Mouse (Mus musculus): Measurements from ENCODE around the gene Vwa7.
"Not testable (repeated sequence)": the region's sequence is repeated elsewhere in the genome, so short reads cannot be mapped to it uniquely, and the experiment has no call there.

Gene Vwa7

DNA sequence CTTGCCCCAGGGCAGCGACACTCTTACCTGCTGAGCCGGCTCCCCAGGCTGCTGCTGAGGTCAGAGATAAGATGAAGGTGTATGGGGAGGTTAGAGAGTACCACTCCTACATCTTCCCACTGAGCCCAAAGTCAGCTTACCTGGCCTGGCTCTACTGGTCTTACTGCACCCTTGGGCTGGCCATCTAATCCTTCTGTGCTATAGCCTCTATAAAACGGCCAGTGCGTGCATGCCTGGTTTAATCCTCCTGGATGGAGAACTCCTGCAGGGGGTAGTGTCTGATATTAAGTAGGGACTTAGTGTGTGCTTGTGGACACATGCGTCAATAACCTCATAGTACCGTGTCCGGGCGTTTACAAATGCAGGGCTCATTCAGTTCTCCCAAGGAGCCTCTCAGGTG, 4.2 kb downstream of the Vwa7 start:
- intact Hi-C loops (cut with DNase I), result loop anchor here (5.0 to 10.0 kb wide), 3 partner anchors 42 to 214 kb away; partner anchors contain the start of genes Atp6v1g2, Ly6g5c and Nfkbil1

DNA sequence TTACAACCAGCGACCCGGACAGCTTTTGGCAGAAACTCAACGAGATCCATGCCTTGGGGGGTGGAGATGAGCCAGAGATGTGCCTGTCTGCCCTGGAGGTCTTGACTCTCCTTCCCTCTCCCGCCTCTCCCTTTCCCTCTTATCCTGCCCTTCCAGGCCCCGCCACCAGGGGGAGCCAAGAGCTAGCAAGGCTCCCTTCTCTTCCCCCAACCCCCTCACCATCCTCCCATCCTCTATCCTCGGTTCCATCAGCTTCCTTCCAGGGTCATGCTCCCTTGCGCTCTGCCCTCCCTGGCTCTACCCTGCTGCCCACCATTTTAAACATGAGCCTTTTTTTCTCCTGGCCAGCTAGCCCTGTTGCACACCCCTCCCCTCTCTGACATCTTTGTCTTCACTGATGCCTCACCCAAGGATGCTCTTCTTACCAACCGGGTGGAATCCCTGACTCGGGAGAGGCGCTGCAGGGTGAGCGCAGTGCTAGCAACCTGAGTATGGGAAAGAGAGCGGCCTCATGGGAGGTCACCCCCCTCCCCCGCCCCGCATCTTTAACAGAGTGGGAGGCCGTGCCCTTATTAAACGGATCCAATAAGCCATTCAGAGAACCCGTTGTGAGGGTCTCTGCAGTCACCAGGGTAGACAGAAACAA, 4.9 kb downstream of the Vwa7 start:
- intact Hi-C loops (cut with DNase I), result loop anchor here (5.0 to 10.0 kb wide), 3 partner anchors 41 to 214 kb away; partner anchors contain the start of genes Atp6v1g2, Ly6g5c and Nfkbil1

- intact Hi-C loops (cut with DNase I), result loop anchor here (5.0 to 10.0 kb wide), 3 partner anchors 40 to 213 kb away; partner anchors contain the start of genes Atp6v1g2, Ly6g5c and Nfkbil1
Measured at GRCm38 (mm10) chr17:35021842-35022477, 5.6 kb downstream of the Vwa7 start.

- intact Hi-C loops (cut with DNase I), result loop anchor here (5.0 to 10.0 kb wide), 3 partner anchors 40 to 212 kb away; partner anchors contain the start of genes Atp6v1g2, Ly6g5c and Nfkbil1
Measured at GRCm38 (mm10) chr17:35022541-35023060, 6.2 kb downstream of the Vwa7 start.

DNA sequence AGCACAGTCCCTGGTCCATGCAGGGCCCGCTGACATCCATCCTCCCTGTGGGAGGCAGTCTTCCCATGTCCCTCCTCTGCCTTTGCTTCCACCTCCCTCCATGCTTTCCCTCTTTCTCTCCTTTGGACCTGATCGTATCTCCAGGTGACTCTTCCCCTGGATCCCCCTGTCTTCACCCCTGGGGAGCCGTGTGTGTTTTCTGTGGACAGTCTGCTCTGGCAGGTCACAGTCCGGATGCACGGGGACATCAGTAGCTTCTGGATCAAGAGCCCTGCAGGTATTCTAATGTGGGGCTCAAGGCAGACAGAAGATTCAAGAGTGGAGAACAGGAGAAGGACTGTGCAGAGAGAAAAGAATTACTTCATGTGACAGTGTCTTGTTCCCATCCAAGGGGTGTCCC, 6.8 kb downstream of the Vwa7 start:
- intact Hi-C loops (cut with DNase I), result loop anchor here (5.0 to 10.0 kb wide), 3 partner anchors 39 to 212 kb away; partner anchors contain the start of genes Atp6v1g2, Ly6g5c and Nfkbil1

- intact Hi-C loops (cut with DNase I), result loop anchor here (5.0 to 10.0 kb wide), 3 partner anchors 39 to 211 kb away; partner anchors contain the start of genes Atp6v1g2, Ly6g5c and Nfkbil1
Measured at GRCm38 (mm10) chr17:35023756-35024155, 7.4 kb downstream of the Vwa7 start.

DNA sequence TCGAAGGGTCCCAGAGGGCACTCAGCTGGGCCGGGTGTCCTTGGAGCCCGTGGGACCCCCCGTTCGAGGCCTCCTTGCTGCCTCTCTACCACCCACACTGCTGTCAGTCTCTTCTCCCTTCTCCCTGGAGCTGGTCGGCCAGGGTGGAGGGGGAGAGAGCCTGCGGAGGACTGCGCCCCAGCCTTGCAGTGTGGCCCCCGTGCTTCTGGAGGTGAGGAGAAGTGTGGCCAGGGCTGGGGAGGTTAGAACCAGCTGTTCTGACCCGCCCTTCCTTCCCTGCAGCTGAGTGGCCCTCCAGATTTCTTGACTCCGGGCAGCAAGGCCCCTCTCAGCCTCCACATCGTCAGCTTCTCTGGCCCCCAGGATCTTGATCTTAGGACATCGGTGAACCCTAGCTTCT, 7.9 kb downstream of the Vwa7 start:
- intact Hi-C loops (cut with DNase I), result loop anchor here (5.0 to 10.0 kb wide), 3 partner anchors 38 to 211 kb away; partner anchors contain the start of genes Atp6v1g2, Ly6g5c and Nfkbil1

- intact Hi-C loops (cut with DNase I), result loop anchor here (5.0 to 10.0 kb wide), 3 partner anchors 37 to 210 kb away; partner anchors contain the start of genes Atp6v1g2, Ly6g5c and Nfkbil1
Measured at GRCm38 (mm10) chr17:35024691-35025488, 8.5 kb downstream of the Vwa7 start.

GRCm38 (mm10) chr17:35026206-35026605, 9.8 kb downstream of the Vwa7 start:
- intact Hi-C loops (cut with DNase I), result loop anchor here (10.0 kb wide), 1 partner anchor 209 kb away; the partner anchor contains the start of genes Atp6v1g2 and Nfkbil1

DNA sequence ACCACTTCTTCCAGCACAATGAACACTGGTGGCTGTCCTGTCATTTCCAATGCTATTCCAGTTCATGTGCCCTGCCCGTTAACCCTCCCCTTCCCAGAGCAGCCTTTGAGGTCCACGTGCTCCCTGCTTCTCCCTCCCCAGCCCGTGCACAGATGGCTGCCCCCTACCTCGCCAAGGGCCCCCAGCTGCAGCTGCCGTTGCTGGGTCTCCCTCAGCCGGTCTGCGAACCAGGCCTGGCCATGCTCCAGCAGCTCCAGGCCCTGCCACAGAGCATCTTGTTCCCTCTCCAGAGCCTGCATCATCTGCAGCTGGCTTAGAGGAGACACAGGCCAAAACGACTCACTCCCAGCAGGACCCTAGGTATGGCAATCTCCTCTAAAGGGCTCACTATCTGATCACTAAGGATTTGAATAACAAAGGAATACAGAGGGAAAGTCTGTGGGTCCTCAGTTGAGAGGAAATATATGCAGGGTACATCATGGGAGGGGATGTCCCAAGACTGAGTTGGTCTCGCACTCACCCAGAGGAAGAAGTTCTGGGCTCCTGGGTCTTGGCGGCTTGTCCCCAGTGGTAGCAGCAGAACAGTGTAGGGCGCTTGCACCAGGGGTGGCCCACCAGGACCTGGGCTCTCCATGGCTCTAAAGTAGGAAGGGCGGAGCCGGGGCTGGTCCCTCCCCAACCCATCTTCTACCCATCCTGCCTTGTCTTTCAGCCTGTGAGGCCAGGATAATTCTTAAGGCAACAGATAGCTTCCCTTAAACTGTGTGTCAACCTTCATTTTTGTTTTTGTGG, 11.1 kb downstream of the Vwa7 start, which contains the start of gene Sapcd1:
Gene Sapcd1, minus strand, starts transcription at position 740 of the 792 bp plus-strand sequence.
- intact Hi-C loops (cut with DNase I), result loop anchor here (10.0 kb wide), 1 partner anchor 207 kb away; the partner anchor contains the start of genes Atp6v1g2 and Nfkbil1

DNA sequence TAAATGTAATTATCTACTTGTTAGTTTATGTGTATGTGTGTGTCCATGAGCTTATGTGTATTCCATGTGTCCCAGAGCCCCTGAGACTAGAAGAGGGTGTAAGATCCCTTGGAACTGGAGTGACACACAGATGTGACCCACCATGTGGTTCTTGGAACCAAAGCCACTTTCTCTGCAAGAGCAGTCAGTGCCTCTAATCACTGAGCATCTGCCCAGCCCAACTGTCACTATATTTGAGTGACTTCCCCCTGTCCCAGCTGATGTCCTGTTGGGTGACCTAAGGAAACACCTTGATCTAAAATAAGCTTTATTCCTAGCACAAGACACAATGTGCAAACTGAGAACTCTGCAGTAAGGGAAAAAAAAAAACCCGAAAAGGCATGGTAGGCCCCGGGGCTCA, 11.9 kb downstream of the Vwa7 start:
- intact Hi-C loops (cut with DNase I), result loop anchor here (10.0 kb wide), 1 partner anchor 206 kb away; the partner anchor contains the start of genes Atp6v1g2 and Nfkbil1

DNA sequence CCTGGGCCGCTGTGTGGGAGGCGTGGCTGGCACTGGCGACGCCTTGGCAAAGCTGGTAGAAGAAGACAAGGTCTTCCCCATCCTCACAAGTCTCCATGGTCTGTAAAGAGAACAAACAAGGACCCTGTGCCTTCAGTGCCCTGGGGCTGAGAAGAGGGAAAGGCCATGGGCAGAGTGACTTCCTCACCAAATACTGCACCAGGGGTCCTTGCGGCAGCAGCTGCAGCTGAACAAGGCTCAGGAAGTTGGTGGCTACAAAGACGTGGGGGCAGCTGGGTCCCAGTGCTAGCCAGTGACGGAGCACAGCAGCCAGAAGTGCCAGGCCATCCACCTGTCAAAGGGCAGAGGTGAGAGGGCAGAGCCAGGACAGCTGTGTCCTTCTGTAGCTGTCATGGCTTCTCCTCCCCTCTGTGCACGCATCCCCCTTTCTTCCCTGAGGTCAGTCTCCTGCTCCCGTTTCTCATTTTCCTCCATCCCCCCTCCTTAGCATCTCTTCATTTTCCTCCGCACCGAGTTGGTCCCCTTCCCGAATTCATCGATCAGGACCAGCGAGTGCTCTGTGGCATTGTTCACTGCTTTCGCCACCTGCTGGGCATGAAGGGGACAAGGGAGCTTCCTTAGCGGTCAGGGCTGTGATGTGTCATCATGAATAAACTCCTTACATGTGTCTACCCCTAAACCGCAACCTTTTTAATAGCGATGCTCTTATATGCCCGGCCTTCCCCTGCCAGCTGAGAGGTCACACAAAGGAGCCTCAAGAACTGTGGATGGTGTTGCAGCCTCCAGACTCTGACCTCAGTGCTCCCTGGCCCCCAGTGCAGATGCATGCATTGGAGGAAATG, 13.5 kb downstream of the Vwa7 start:
- intact Hi-C loops (cut with DNase I), result loop anchor here (10.0 kb wide), 1 partner anchor 205 kb away; the partner anchor contains the start of genes Atp6v1g2 and Nfkbil1

GRCm38 (mm10) chr17:35031272-35031671, 14.9 kb downstream of the Vwa7 start:
- intact Hi-C loops (cut with DNase I), result no loop called here

DNA sequence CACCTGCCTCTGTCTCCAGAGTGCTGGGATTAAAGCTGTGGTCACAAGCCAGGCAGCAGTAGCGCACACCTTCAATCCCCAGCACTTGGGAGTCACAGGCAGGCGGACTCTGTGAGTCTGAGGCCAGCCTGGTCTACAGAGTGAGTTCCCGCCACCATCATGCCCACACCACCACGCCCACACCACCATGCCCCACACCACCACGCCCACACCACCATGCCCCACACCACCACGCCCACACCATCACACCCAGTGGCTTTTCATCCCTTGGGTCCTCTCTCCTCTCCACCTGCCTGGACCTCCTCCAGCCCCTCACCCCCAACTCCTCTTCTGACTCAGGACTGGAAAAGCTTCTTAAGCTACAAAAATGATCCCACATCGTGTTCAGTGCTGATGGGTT, 15.5 kb downstream of the Vwa7 start:
- intact Hi-C loops (cut with DNase I), result no loop called here

DNA sequence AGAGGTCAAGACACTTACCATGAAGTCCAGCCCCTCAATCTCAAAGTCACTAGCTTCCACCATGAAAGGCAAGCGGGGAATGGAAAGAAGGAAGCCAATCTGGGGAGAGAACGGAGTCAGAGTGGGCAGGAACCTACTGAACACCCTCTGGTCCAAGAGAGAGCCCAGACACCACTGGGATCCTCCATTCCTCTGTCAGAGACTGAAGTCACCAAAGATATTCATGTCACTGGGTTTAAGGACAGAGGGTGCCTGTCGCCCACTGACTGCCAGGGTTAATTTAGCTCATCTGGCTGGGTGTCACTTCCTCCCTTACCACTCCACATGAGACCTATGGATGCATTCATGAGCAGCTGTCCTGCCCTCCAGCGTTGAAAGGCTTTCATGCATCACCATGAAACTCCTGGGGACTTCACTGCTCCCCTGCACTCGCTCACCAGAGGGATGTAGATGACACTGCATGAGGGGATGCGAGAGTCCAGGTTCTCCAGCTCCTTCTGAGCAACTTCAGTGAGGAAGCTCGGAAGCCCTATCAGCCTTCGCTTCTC, 16.0 kb downstream of the Vwa7 start:
- intact Hi-C loops (cut with DNase I), result no loop called here

- intact Hi-C loops (cut with DNase I), result not testable (repeated sequence)
Measured at GRCm38 (mm10) chr17:35033703-35034102, 17.3 kb downstream of the Vwa7 start.

- intact Hi-C loops (cut with DNase I), result no loop called here
Measured at GRCm38 (mm10) chr17:35034896-35035295, 18.5 kb downstream of the Vwa7 start.

GRCm38 (mm10) chr17:35039121-35039873, 22.9 kb downstream of the Vwa7 start:
- intact Hi-C loops (cut with DNase I), result no loop called here

Measured in adrenal gland (tissue).